Mouse (Mus musculus): Measurements from ENCODE around the gene Sdad1. TPM values are rescaled to one million over a fixed set of nuclear protein-coding genes. Genes with fewer than 3 reads are reported as not detected.
A peak's percentile ranks its signal among the peaks of the same experiment; 100 is the strongest.

Sdad1 gene
- polyA plus RNA-seq, 1 experiment = 7.1 TPM

DNA sequence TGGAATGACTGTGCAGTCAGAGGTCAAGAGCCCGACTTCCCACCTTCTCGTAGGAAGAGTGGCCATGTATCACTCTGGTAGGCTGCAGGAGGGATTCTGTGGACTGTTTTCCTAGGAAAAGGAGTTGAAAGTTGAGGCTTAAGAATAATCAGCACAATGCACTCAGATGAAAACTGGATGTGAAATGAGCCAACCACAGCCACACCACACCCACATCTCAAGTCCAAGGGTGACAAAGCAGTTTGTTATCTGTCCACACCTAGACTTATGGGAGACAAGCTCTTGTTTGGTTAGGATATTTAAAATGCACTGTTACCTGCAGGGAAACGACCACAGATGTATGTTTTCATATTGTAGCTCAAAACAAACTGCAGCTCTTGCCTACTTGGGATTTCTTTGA lies 27.2 kb downstream of the Sdad1 start:
- DNase-seq = no peak
- WGBS = 39% methylated on average over 3 of the region's 3 CpGs
- H3K4me1 ChIP-seq (ENCODE audit: control insufficient read depth, insufficient read depth, low read length) = peaks cover 2% of the 10 kb centered on the region; the same call in 1 of the 2 replicates
- no peak for TF ChIP-seq POLR2A (IDR thresholded peaks at IDR 0.05; ENCODE audit: borderline replicate concordance, extremely low read depth, low read depth, low read length)
- no peak for TF ChIP-seq CTCF (IDR thresholded peaks at IDR 0.05; ENCODE audit: insufficient read depth, low read length)
- H3K4me3 ChIP-seq (replicated peaks; ENCODE audit: extremely low read depth, low read depth, low read length) = no peak overlapping the region

GRCm38 (mm10) chr5:92282571-92282970 lies 27.7 kb downstream of the Sdad1 start:
- Histone ChIP-seq H3K4me1 (ENCODE audit: control insufficient read depth, insufficient read depth, low read length) (peaks cover 2% of the 10 kb centered on the region; the same call in 1 of the 2 replicates), H3K4me3 (replicated peaks; ENCODE audit: extremely low read depth, low read depth, low read length) (no peak overlapping the region)
- TF ChIP-seq POLR2A (IDR thresholded peaks at IDR 0.05; ENCODE audit: borderline replicate concordance, extremely low read depth, low read depth, low read length) (no peak), CTCF (IDR thresholded peaks at IDR 0.05; ENCODE audit: insufficient read depth, low read length) (no peak)
- WGBS = 55% methylated on average over 4 of the region's 4 CpGs
- no peak for DNase-seq

DNA sequence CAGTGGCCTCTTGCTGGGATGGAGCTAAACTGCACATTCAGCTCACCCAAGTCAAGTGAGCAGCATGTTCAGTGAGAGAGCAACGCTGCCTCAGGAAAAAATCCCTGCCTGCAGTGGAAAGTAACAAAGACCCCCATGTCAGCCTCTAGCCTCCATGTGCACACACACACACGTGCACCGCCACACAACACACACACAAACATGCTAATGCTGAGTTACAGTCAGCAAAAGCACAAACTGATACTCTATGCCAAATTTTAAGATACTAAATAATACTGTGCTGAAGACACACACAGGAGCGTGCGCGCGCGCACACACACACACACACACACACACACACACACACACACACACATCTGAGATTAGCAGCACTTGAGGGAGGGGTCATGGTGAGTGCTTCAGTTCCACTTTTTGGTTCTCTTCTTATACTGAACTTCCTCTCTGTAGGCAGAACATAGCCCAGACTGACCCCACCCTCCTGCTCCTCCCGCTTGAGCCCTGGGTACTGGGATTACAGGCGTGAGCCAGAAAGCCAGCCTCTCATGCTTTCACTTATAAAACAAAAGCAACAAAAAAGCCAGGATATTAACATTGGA lies 31.2 kb downstream of the Sdad1 start:
- 67% methylated on average over 10 of the region's 10 CpGs for WGBS
- H3K4me3 ChIP-seq (replicated peaks; ENCODE audit: extremely low read depth, low read depth, low read length) = no peak overlapping the region
- peaks cover 2% of the 10 kb centered on the region; the same call in 1 of the 2 replicates for H3K4me1 ChIP-seq (ENCODE audit: control insufficient read depth, insufficient read depth, low read length)
- TF ChIP-seq CTCF (IDR thresholded peaks at IDR 0.05; ENCODE audit: insufficient read depth, low read length) = no peak
- TF ChIP-seq POLR2A (IDR thresholded peaks at IDR 0.05; ENCODE audit: borderline replicate concordance, extremely low read depth, low read depth, low read length) = no peak
- no peak for DNase-seq

- TF ChIP-seq POLR2A (IDR thresholded peaks at IDR 0.05; ENCODE audit: borderline replicate concordance, extremely low read depth, low read depth, low read length) (peak; percentile 80; the same call in 1 of the 2 replicates), CTCF (IDR thresholded peaks at IDR 0.05; ENCODE audit: insufficient read depth, low read length) (peak; percentile 26; the same call in 1 of the 2 replicates)
- Histone ChIP-seq H3K4me1 (ENCODE audit: control insufficient read depth, insufficient read depth, low read length) (peaks cover 2% of the 10 kb centered on the region; the same call in 1 of the 2 replicates), H3K4me3 (replicated peaks; ENCODE audit: extremely low read depth, low read depth, low read length) (peak within 1 kb of the TSS; percentile 86)
- 2% methylated on average over 54 of the region's 54 CpGs for WGBS
- DNase-seq = peak; percentile 86
Measured at GRCm38 (mm10) chr5:92277437-92278394, 32.6 kb downstream of the Sdad1 start, which contains the start of gene Naaa. TSS of gene Naaa (minus strand) at chr5:92278170.

DNA sequence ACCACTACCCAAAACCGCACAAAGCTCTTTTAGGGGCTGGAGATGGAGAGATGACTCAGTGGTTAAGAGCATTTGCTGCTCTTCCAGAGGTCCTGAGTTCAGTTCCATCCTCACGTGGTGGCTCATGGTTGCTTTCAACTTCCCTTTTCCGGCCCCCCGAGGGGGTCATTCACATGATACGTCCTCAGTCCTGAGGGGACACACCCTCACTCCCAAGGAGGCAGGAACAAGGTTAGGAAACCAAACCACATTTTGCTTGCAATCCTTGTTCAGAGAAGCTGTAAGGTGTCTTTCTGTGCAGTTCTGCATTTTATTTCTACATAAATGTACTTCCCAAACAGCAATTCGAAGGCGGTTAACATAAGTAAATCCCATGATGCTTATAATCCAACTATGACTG lies 39.8 kb downstream of the Sdad1 start:
- TF ChIP-seq CTCF (IDR thresholded peaks at IDR 0.05; ENCODE audit: insufficient read depth, low read length) (no peak), POLR2A (IDR thresholded peaks at IDR 0.05; ENCODE audit: borderline replicate concordance, extremely low read depth, low read depth, low read length) (no peak)

DNA sequence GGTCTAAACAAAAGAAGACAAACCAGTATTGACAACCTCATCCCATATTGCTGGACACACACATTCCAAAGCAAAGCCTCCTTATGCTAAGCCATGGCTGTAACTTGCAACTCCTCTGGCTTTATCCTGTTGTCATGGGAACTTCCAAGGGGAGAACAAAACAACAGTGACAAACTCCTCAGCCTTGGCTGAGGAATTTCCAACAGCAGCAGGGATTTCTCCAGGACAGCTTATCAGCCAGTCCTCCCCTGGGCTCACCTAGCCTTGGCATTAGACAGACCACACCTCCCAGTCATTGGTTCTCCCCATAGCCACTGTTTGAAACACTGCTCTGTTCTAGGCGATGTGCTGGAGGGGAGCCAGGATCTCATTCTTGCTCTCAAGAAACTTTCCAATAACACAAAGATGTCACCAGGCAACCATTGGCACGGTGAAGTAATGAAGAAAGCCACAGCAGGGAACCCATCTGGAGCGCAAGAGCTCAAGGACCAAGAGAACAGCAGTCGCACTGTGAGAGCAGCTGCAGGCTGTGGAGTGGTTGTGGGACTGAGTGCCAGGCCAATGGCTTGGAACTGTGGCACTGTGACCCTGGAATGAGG lies 46.4 kb downstream of the Sdad1 start:
- WGBS = 37% methylated on average over 4 of the region's 4 CpGs
- H3K4me3 ChIP-seq (replicated peaks; ENCODE audit: extremely low read depth, low read depth, low read length) = no peak overlapping the region
- no peaks in the 10 kb centered on the region for H3K4me1 ChIP-seq (ENCODE audit: control insufficient read depth, insufficient read depth, low read length)
- DNase-seq = no peak
- TF ChIP-seq POLR2A (IDR thresholded peaks at IDR 0.05; ENCODE audit: borderline replicate concordance, extremely low read depth, low read depth, low read length) = no peak
- TF ChIP-seq CTCF (IDR thresholded peaks at IDR 0.05; ENCODE audit: insufficient read depth, low read length) = no peak

More for the DNA sequence above, 39.8 kb downstream of the Sdad1 start:
- WGBS = 79% methylated on average over 7 of the region's 7 CpGs
- Histone ChIP-seq H3K4me3 (replicated peaks; ENCODE audit: extremely low read depth, low read depth, low read length) (no peak overlapping the region), H3K4me1 (ENCODE audit: control insufficient read depth, insufficient read depth, low read length) (no peaks in the 10 kb centered on the region)
- no peak for DNase-seq

DNA sequence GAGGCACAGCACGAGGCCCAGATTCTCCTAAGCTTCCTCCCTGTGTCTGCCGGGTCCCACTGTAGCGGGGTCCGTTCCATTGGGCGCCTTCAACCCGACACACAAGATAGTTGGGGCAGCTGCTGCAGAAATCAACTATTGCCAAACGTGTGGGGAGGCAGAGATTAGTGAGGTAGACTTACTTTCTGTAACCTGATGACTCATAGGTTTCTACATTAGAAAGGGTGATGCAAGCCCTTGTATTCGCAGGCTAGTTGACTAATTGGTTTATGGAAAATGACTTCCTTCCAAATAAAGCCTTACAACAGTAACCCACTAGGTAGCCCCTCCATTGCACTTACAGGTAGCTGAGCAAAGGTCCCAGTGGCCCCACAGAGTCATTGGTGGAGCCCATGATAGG lies 47.6 kb downstream of the Sdad1 start:
- no peak for DNase-seq
- WGBS = 84% methylated on average over 8 of the region's 8 CpGs
- Histone ChIP-seq H3K4me3 (replicated peaks; ENCODE audit: extremely low read depth, low read depth, low read length) (no peak overlapping the region), H3K4me1 (ENCODE audit: control insufficient read depth, insufficient read depth, low read length) (no peaks in the 10 kb centered on the region)
- TF ChIP-seq POLR2A (IDR thresholded peaks at IDR 0.05; ENCODE audit: borderline replicate concordance, extremely low read depth, low read depth, low read length) (no peak), CTCF (IDR thresholded peaks at IDR 0.05; ENCODE audit: insufficient read depth, low read length) (no peak)

GRCm38 (mm10) chr5:92256218-92256617 lies 54.1 kb downstream of the Sdad1 start, which contains the start of gene Ppef2:
TSS of gene Ppef2 (minus strand) at chr5:92256278.
- no peak for DNase-seq
- no peak within 1 kb of the TSS for H3K4me3 ChIP-seq (replicated peaks; ENCODE audit: extremely low read depth, low read depth, low read length)

GRCm38 (mm10) chr5:92254476-92254875 lies 55.8 kb downstream of the Sdad1 start:
- TF ChIP-seq CTCF (IDR thresholded peaks at IDR 0.05; ENCODE audit: insufficient read depth, low read length) (no peak), POLR2A (IDR thresholded peaks at IDR 0.05; ENCODE audit: borderline replicate concordance, extremely low read depth, low read depth, low read length) (no peak)
- Histone ChIP-seq H3K4me3 (replicated peaks; ENCODE audit: extremely low read depth, low read depth, low read length) (no peak overlapping the region), H3K4me1 (ENCODE audit: control insufficient read depth, insufficient read depth, low read length) (peaks cover 2% of the 10 kb centered on the region; the same call in 1 of the 2 replicates)
- DNase-seq = no peak
- WGBS = 55% methylated on average over 6 of the region's 6 CpGs

More at GRCm38 (mm10) chr5:92256218-92256617, 54.1 kb downstream of the Sdad1 start, which contains the start of gene Ppef2:
- no peak for TF ChIP-seq POLR2A (IDR thresholded peaks at IDR 0.05; ENCODE audit: borderline replicate concordance, extremely low read depth, low read depth, low read length)
- peaks cover 2% of the 10 kb centered on the region; the same call in 1 of the 2 replicates for H3K4me1 ChIP-seq (ENCODE audit: control insufficient read depth, insufficient read depth, low read length)
- WGBS = 34% methylated on average over 6 of the region's 6 CpGs

All from lung, adult 2 months (tissue).